Mouse (Mus musculus) neural tube, embryonic 13.5 days (tissue): ENCODE data around the gene Gm21762. TPM values are rescaled to one million over a fixed set of nuclear protein-coding genes. Genes with fewer than 3 reads are reported as not detected.
"Not testable (repeated sequence)": the region's sequence is repeated elsewhere in the genome, so short reads cannot be mapped to it uniquely, and the experiment has no call there.

Source experiments
- ATAC-seq: fragments of 200-750 bp; cut with Nextera tagmentation; 2 replicates; pipeline ENCODE4 v1.8.0; 2017; ENCODE audit warnings: low read depth, mild to moderate bottlenecking, moderate TSS enrichment, moderate library complexity
- H3K27ac ChIP-seq: fragments of 300-500 bp; sonication (generic); replicated peaks from 2 replicates; pipeline ENCODE4 v1.5.1; 2015; ENCODE audit warnings: moderate library complexity, mild to moderate bottlenecking, inconsistent platforms
- H3K27me3 ChIP-seq: fragments of 300-500 bp; sonication (generic); 2 replicates; pipeline ENCODE4 v1.6.1; 2015; ENCODE audit warnings: mild to moderate bottlenecking, inconsistent platforms
- H3K36me3 ChIP-seq: fragments of 300-500 bp; sonication (generic); 2 replicates; pipeline ENCODE4 v1.6.1; 2015; ENCODE audit warnings: mild to moderate bottlenecking, inconsistent platforms
- H3K4me1 ChIP-seq: fragments of 300-500 bp; sonication (generic); replicated peaks from 2 replicates; pipeline ENCODE4 v1.6.1; 2015; ENCODE audit warnings: inconsistent platforms
- H3K4me2 ChIP-seq: fragments of 300-500 bp; sonication (generic); 2 replicates; pipeline ENCODE4 v1.6.1; 2015; ENCODE audit warnings: inconsistent platforms, mild to moderate bottlenecking, moderate library complexity
- H3K4me3 ChIP-seq: fragments of 300-500 bp; sonication (generic); 2 replicates; pipeline ENCODE4 v1.5.1; 2015; ENCODE audit warnings: mild to moderate bottlenecking, inconsistent platforms
- H3K9ac ChIP-seq: fragments of 300-500 bp; sonication (generic); 2 replicates; pipeline ENCODE4 v1.6.1; 2015; ENCODE audit warnings: moderate library complexity, mild to moderate bottlenecking, inconsistent platforms
- H3K9me3 ChIP-seq: fragments of 300-500 bp; sonication (generic); 2 replicates; pipeline ENCODE4 v1.6.1; 2016; ENCODE audit warnings: inconsistent platforms
- WGBS: fragments of 180-500 bp; shearing (Covaris S2); methylation state at CpG from one replicate; pipeline ENCODE4 v1.1.7; 2015; 5-methylcytosine and 5-hydroxymethylcytosine counted together
- polyA plus RNA-seq: library from polyadenylated mRNA; unstranded; fragments of >200 nt; fragmentation: Nextera tagmentation; extraction: Ambion mirVana; gene quantifications from 2 replicates; pipeline ENCODE4 v1.2.1, GENCODE M21; 2015

The Gm21762 gene
- polyA plus RNA-seq, 1 experiment from 2014 or later, result not detected

- not testable (repeated sequence) for H3K4me3 ChIP-seq, ATAC-seq, H3K27me3 ChIP-seq, H3K4me1 ChIP-seq, H3K9ac ChIP-seq, H3K27ac ChIP-seq, H3K4me2 ChIP-seq, H3K36me3 ChIP-seq, H3K9me3 ChIP-seq
- WGBS, result 54% methylated on average over 5 of the region's 5 CpGs
Observed at GRCm38 (mm10) chr13:120168301-120168700, 47.4 kb downstream of the Gm21762 start.

Other genes starting within 250 kb of the Gm21762 start
- not detected in 2 replicates for gene Gm36079, start 188.9 kb downstream of the Gm21762 start, polyA plus RNA-seq
- gene Gm21188, start 163.8 kb downstream of the Gm21762 start, polyA plus RNA-seq, result 0.10 TPM in 1 of 2 replicates, not detected in the other
- not detected in 2 replicates for gene Gm20767, start 75.7 kb downstream of the Gm21762 start, polyA plus RNA-seq
- not detected in 2 replicates for gene Gm21818, start 43.5 kb downstream of the Gm21762 start, polyA plus RNA-seq
- gene Gm21731, start 23.2 kb upstream of the Gm21762 start, polyA plus RNA-seq, result not detected in 2 replicates
- gene AF067061, start 47.2 kb upstream of the Gm21762 start, polyA plus RNA-seq, result not detected in 2 replicates
- gene BC147527, start 84.4 kb upstream of the Gm21762 start, polyA plus RNA-seq, result 0.43 TPM in 1 of 2 replicates, not detected in the other
- not detected in 2 replicates for gene Tcstv3, start 100.9 kb upstream of the Gm21762 start, polyA plus RNA-seq